Mouse (Mus musculus) central nervous system, embryonic 14 days (tissue): ENCODE results near the gene Crbn. TPM values are rescaled to one million over a fixed set of nuclear protein-coding genes. Genes with fewer than 3 reads are reported as not detected.

Experiments used
- polyA plus RNA-seq: library from polyadenylated mRNA; depleted of rRNA; stranded (reverse); fragments of >200 nt; gene quantifications from 2 replicates; pipeline ENCODE4 v1.2.3, GENCODE M21; 2012; rRNA removed

Crbn gene
- 28.6 and 33.4 TPM in 2 replicates for polyA plus RNA-seq

GRCm38 (mm10) chr6:106799333-106800226, at the start of gene Crbn:
TSS of gene Crbn (minus strand) at chr6:106800077.

DNA sequence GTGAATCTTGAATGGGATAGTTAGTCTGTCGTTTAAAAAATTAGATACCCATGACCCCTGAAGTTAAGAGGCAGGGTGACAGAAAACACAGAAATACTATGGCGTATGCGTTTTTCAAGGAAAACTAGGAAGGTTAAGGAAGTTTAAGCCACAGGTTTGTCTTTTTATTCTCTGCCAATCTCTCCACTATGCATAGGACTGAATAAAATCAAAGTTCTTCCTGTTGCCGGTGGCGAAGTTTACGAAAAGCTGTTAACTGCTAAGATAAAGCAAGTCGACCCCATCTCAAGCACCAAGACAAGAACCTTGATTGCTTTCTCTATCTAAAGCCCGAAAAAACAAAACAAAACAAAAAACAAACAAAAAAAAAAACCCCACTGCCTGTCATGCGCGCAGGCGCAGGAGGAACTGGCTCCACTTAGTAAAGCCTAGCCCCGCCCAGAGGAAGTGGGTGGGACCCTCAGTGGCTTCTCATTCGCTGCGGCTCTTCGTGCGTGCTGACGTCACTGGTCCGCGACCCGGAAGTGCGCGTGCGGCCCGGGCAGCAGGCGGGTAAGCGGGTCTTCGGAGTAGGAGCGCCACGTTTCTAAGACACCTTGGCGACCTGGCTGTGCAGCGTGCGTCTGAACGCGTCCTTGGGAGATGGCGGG, 31.1 kb downstream of the Crbn start, which contains the start of gene Trnt1:
Gene Trnt1, plus strand, starts transcription at position 481 of the 650 bp plus-strand sequence.

GRCm38 (mm10) chr6:106748887-106749388, 50.9 kb downstream of the Crbn start, which contains the start of gene Il5ra:
TSS of gene Il5ra (minus strand) at chr6:106749037.

Other genes starting within 250 kb of the Crbn start
- not detected in 2 replicates for gene Il5ra, start 51.0 kb downstream of the Crbn start, polyA plus RNA-seq
- 34.9 and 37.4 TPM in 2 replicates for gene Trnt1, start 31.0 kb downstream of the Crbn start, polyA plus RNA-seq